Mouse (Mus musculus) embryonic facial prominence, embryonic 14.5 days (tissue): ENCODE measurements around the gene Alad. TPM values are rescaled to one million over a fixed set of nuclear protein-coding genes. Genes with fewer than 3 reads are reported as not detected.

Source experiments
- ATAC-seq: fragments of 200-750 bp; cut with Nextera tagmentation; 2 replicates; pipeline ENCODE4 v1.8.0; 2017; ENCODE audit warnings: low read depth, moderate number of reproducible peaks, moderate TSS enrichment
- DNase-seq: peaks from one replicate; pipeline ENCODE4 v3.0.0-alpha.2; 2015; ENCODE audit warnings: low spot score
- H3K27ac ChIP-seq: fragments of 300-500 bp; sonication (generic); replicated peaks from 2 replicates; pipeline ENCODE4 v1.5.1; 2014; ENCODE audit warnings: low read depth, mild to moderate bottlenecking, low read length, moderate library complexity
- H3K27me3 ChIP-seq: fragments of 300-500 bp; sonication (generic); replicated peaks from 2 replicates; pipeline ENCODE4 v1.6.1; 2014; ENCODE audit warnings: low read length; ENCODE audit not compliant: control insufficient read depth, insufficient read depth
- H3K36me3 ChIP-seq: fragments of 300-500 bp; sonication (generic); 2 replicates; pipeline ENCODE4 v1.6.1; 2014; ENCODE audit warnings: low read length, mixed read lengths; ENCODE audit not compliant: control insufficient read depth, insufficient read depth
- H3K4me1 ChIP-seq: fragments of 300-500 bp; sonication (generic); 2 replicates; pipeline ENCODE4 v1.6.1; 2014; ENCODE audit warnings: antibody characterized with exemption, low read length; ENCODE audit not compliant: control insufficient read depth, insufficient read depth
- H3K4me2 ChIP-seq: fragments of 300-500 bp; sonication (generic); 2 replicates; pipeline ENCODE4 v1.6.1; 2014; ENCODE audit warnings: low read depth, mild to moderate bottlenecking, low read length, moderate library complexity, mixed read lengths
- H3K4me3 ChIP-seq: fragments of 300-500 bp; sonication (generic); 2 replicates; pipeline ENCODE4 v1.5.1; 2014; ENCODE audit warnings: low read depth, mild to moderate bottlenecking, low read length
- H3K9ac ChIP-seq: fragments of 300-500 bp; sonication (generic); 2 replicates; pipeline ENCODE4 v1.6.1; 2014; ENCODE audit warnings: low read depth, mild to moderate bottlenecking, low read length, moderate library complexity, mixed read lengths
- H3K9me3 ChIP-seq: fragments of 300-500 bp; sonication (generic); 2 replicates; pipeline ENCODE4 v1.6.1; 2016; ENCODE audit warnings: low read length; ENCODE audit not compliant: control insufficient read depth
- WGBS: fragments of 180-500 bp; shearing (Covaris S2); extraction: QIAGEN DNeasy Blood & Tissue Kit; methylation state at CpG from one replicate; pipeline ENCODE4 v1.1.7; 2014; 5-methylcytosine and 5-hydroxymethylcytosine counted together
- polyA plus RNA-seq: library from polyadenylated mRNA; unstranded; fragments of >200 nt; fragmentation: Nextera tagmentation; extraction: Ambion mirVana; gene quantifications from 2 replicates; pipeline ENCODE4 v1.2.1, GENCODE M21; 2014

Alad gene
- polyA plus RNA-seq, 1 experiment from 2014 or later: 65.5 TPM

- Histone ChIP-seq H3K27ac (no peak overlapping the region), H3K27me3 (no peaks in the 10 kb centered on the region), H3K4me3 (no peak overlapping the region), H3K9me3 (peaks cover 2% of the 10 kb centered on the region; the same call in 1 of the 2 replicates), H3K9ac (no peak overlapping the region), H3K4me1 (no peaks in the 10 kb centered on the region), H3K4me2 (no peak overlapping the region), H3K36me3 (no peaks in the 10 kb centered on the region)
- WGBS: 81% methylated on average over 7 of the region's 7 CpGs
- DNase-seq (no peak), ATAC-seq (no peak)
These were observed 32.2 kb upstream of the Alad start for GRCm38 (mm10) chr4:62551966-62552365.

- Histone ChIP-seq H3K36me3 (no peaks in the 10 kb centered on the region), H3K4me1 (no peaks in the 10 kb centered on the region), H3K27me3 (no peaks in the 10 kb centered on the region), H3K27ac (no peak overlapping the region), H3K9ac (no peak overlapping the region), H3K4me3 (no peak overlapping the region), H3K4me2 (no peak overlapping the region), H3K9me3 (peaks cover 1% of the 10 kb centered on the region; the same call in 1 of the 2 replicates)
- DNase-seq (no peak), ATAC-seq (no peak)
These were observed 25.1 kb upstream of the Alad start for GRCm38 (mm10) chr4:62544801-62545200.

- H3K9me3 ChIP-seq: no peaks in the 10 kb centered on the region
- no peaks in the 10 kb centered on the region for H3K27me3 ChIP-seq
- DNase-seq (no peak), ATAC-seq (no peak)
- whole genome bisulfite sequencing: 90% methylated on average over 6 of the region's 6 CpGs
- H3K4me2 ChIP-seq: no peak overlapping the region
- H3K4me3 ChIP-seq: no peak overlapping the region
- no peaks in the 10 kb centered on the region for H3K4me1 ChIP-seq
- H3K27ac ChIP-seq: no peak overlapping the region
- no peaks in the 10 kb centered on the region for H3K36me3 ChIP-seq
- H3K9ac ChIP-seq: no peak overlapping the region
These were observed 24.1 kb upstream of the Alad start for GRCm38 (mm10) chr4:62543782-62544181.

- ATAC-seq (no peak), DNase-seq (no peak)
- Histone ChIP-seq H3K9me3 (no peaks in the 10 kb centered on the region), H3K4me3 (no peak overlapping the region), H3K9ac (no peak overlapping the region), H3K4me1 (no peaks in the 10 kb centered on the region), H3K27ac (no peak overlapping the region), H3K27me3 (no peaks in the 10 kb centered on the region), H3K36me3 (no peaks in the 10 kb centered on the region), H3K4me2 (no peak overlapping the region)
- whole genome bisulfite sequencing: 67% methylated on average over 3 of the region's 3 CpGs
These were observed 22.1 kb upstream of the Alad start for GRCm38 (mm10) chr4:62541802-62542201.

- ATAC-seq (peak; percentile 71), DNase-seq (no peak)
- Histone ChIP-seq H3K4me2 (no peak overlapping the region), H3K36me3 (no peaks in the 10 kb centered on the region), H3K27ac (0 out of 2 replicates have a peak overlapping the region, but pooled peaks have one; percentile 28), H3K9ac (no peak overlapping the region), H3K9me3 (0 out of 2 replicates have a peak, but pooled peaks cover 8% of the 10 kb centered on the region), H3K4me3 (no peak overlapping the region), H3K27me3 (no peaks in the 10 kb centered on the region), H3K4me1 (peaks cover 4% of the 10 kb centered on the region; the same call in 1 of the 2 replicates)
- WGBS: 45% methylated on average over 6 of the region's 6 CpGs
These were observed 14.0 kb upstream of the Alad start for GRCm38 (mm10) chr4:62533729-62534128.

- H3K4me2 ChIP-seq: no peak overlapping the region
- H3K4me3 ChIP-seq: no peak overlapping the region
- H3K9me3 ChIP-seq: no peaks in the 10 kb centered on the region
- no peak overlapping the region for H3K27ac ChIP-seq
- H3K27me3 ChIP-seq: no peaks in the 10 kb centered on the region
- H3K4me1 ChIP-seq: peaks cover 12% of the 10 kb centered on the region; the same call in 1 of the 2 replicates
- 84% methylated on average over 4 of the region's 4 CpGs for WGBS
- no peak for ATAC-seq
- DNase-seq: no peak
- peaks cover 14% of the 10 kb centered on the region for H3K36me3 ChIP-seq
- no peak overlapping the region for H3K9ac ChIP-seq
These were observed 7.9 kb upstream of the Alad start for GRCm38 (mm10) chr4:62527655-62528054.

GRCm38 (mm10) chr4:62526256-62526655 lies 6.5 kb upstream of the Alad start:
- Histone ChIP-seq H3K4me2 (no peak overlapping the region), H3K36me3 (peaks cover 15% of the 10 kb centered on the region), H3K9ac (no peak overlapping the region), H3K4me1 (peaks cover 12% of the 10 kb centered on the region; the same call in 1 of the 2 replicates), H3K4me3 (no peak overlapping the region), H3K9me3 (no peaks in the 10 kb centered on the region), H3K27ac (no peak overlapping the region), H3K27me3 (no peaks in the 10 kb centered on the region)
- ATAC-seq (no peak), DNase-seq (no peak)
- WGBS: 60% methylated on average over 2 of the region's 2 CpGs

GRCm38 (mm10) chr4:62525489-62525811 lies 5.7 kb upstream of the Alad start:
- H3K27me3 ChIP-seq: no peaks in the 10 kb centered on the region
- H3K9me3 ChIP-seq: no peaks in the 10 kb centered on the region
- H3K27ac ChIP-seq: no peak overlapping the region
- peaks cover 15% of the 10 kb centered on the region for H3K36me3 ChIP-seq
- ATAC-seq (no peak), DNase-seq (no peak)
- H3K9ac ChIP-seq: peak overlapping the region; percentile 51; the same call in 1 of the 2 replicates
- H3K4me1 ChIP-seq: peaks cover 11% of the 10 kb centered on the region
- H3K4me2 ChIP-seq: peak overlapping the region; percentile 83
- 3% methylated on average over 10 of the region's 10 CpGs for WGBS
- H3K4me3 ChIP-seq: peak overlapping the region; percentile 68

- Histone ChIP-seq H3K4me2 (peak within 1 kb of the TSS; percentile 83), H3K4me1 (peaks cover 13% of the 10 kb centered on the region), H3K4me3 (peak within 1 kb of the TSS; percentile 68), H3K9me3 (no peaks in the 10 kb centered on the region), H3K36me3 (peaks cover 15% of the 10 kb centered on the region), H3K9ac (peak within 1 kb of the TSS; percentile 85), H3K27ac (peak within 1 kb of the TSS; percentile 92), H3K27me3 (no peaks in the 10 kb centered on the region)
- peak; percentile 99 for ATAC-seq
- DNase-seq: peak; percentile 99
- WGBS: under 1% methylated on average over 59 of the region's 59 CpGs
These were observed 5.2 kb upstream of the Alad start, which contains the start of the genes Pole3 and 4933430I17Rik for GRCm38 (mm10) chr4:62524651-62525488. Gene Pole3 (minus strand): TSS chr4:62525068. Gene 4933430I17Rik (plus strand): TSS chr4:62525369.
